Comparison of ENCODE assay signal across 18 mouse cellular contexts in the genomic region with DNA sequence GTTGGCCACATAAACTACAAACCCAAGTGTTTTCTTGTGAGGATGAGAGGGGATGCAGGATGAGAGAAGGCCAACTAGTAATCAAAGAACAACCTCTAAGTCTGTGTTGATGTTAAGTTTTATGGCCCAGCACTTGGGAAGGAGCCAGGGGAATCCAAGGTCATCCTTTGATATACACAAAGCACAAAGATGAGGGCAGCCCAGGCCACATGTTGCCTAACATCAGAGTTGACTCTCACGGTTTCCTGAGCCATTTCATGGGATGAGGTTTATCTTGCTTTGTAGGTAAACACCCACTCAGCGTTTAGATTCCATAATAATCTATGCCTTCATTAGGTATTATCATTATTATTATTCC. TPM values are rescaled to one million over a fixed set of nuclear protein-coding genes. Genes with fewer than 3 reads are reported as not detected.
DNase-seq lines count a peak whose midpoint lies in the region; ATAC-seq and TF ChIP-seq lines count a peak whose summit lies in the region.
"Had no signal": no experiment of that assay in that cellular context is flagged by ENCODE, and none has a peak within 500 bp of the region (broad histone marks: within the 10 kb centered on the region; RNA-seq: fewer than 3 reads in every experiment).

No protein-coding gene starts in this region.

- no peaks in the 10 kb centered on the region for H3K79me2 ChIP-seq in MEL (ENCODE audit: control insufficient read depth, insufficient read depth, low read length, poor library complexity)

- TF ChIP-seq RAD21 in MEL (IDR thresholded peaks at IDR 0.05; ENCODE audit: low read depth, low read length), result no peak

- no peak for TF ChIP-seq CTCF in MEL (IDR thresholded peaks at IDR 0.05 in 2 of 3, conservative IDR thresholded peaks at IDR 0.05 in 1 of 3; ENCODE audit: control insufficient read depth in 1 of 3, insufficient read depth in 1 of 3, low read depth in 2 of 3, low read length in 3 of 3, poor library complexity in 1 of 3, severe bottlenecking in 1 of 3)
- TF ChIP-seq CTCF in liver, postnatal 0 days (IDR thresholded peaks at IDR 0.05; ENCODE audit: low read depth), result no peak

- H3K27ac ChIP-seq in liver, embryonic 15.5 days (replicated peaks), result 0 out of 2 replicates have a peak overlapping the region, but pooled peaks have one; percentile 4
- H3K27ac ChIP-seq in MEL (ENCODE audit: control insufficient read depth, low read depth, low read length), result peak overlapping the region; percentile 73
- peak overlapping the region; percentile 69 for H3K27ac ChIP-seq in liver, postnatal 0 days (ENCODE audit: low read depth)
- H3K27ac ChIP-seq: embryonic facial prominence, embryonic 10.5 days; gastrocnemius, adult 2 months; midbrain, embryonic 15.5 days had no signal

- H3K9me3 ChIP-seq in liver, embryonic 15.5 days (replicated peaks), result no peaks in the 10 kb centered on the region
- no peaks in the 10 kb centered on the region for H3K9me3 ChIP-seq in MEL (replicated peaks; ENCODE audit: insufficient read depth, low read length)
- H3K9me3 ChIP-seq in liver, postnatal 0 days (ENCODE audit: low read length), result no peaks in the 10 kb centered on the region
- H3K9me3 ChIP-seq: embryonic facial prominence, embryonic 10.5 days; midbrain, embryonic 15.5 days had no signal

- H3K9ac ChIP-seq in liver, embryonic 15.5 days, result no peak overlapping the region
- peak overlapping the region; percentile 56 for H3K9ac ChIP-seq in MEL (ENCODE audit: control insufficient read depth, low read depth, low read length, poor library complexity, severe bottlenecking)
- no peak overlapping the region for H3K9ac ChIP-seq in liver, postnatal 0 days (replicated peaks)
- H3K9ac ChIP-seq: forebrain, postnatal 0 days; midbrain, embryonic 15.5 days had no signal

- WGBS in liver, embryonic 15.5 days (ENCODE audit: insufficient replicate concordance), result 41% methylated on average over 2 of the region's 2 CpGs
- 29% methylated on average over 2 of the region's 2 CpGs for WGBS in liver, postnatal 0 days (ENCODE audit: insufficient replicate concordance)

- H3K36me3 ChIP-seq in liver, embryonic 15.5 days (replicated peaks), result no peaks in the 10 kb centered on the region
- peaks cover 0 to 29% of the 10 kb centered on the region in 2 experiments; a peak in 2 of 4 replicates for H3K36me3 ChIP-seq in MEL (ENCODE audit: control insufficient read depth in 1 of 2, insufficient read depth in 2 of 2, low read length in 2 of 2)
- H3K36me3 ChIP-seq in liver, postnatal 0 days (replicated peaks; ENCODE audit: insufficient read depth, low read length), result no peaks in the 10 kb centered on the region
- H3K36me3 ChIP-seq: embryonic facial prominence, embryonic 10.5 days; midbrain, embryonic 15.5 days had no signal

- TF ChIP-seq EP300 in MEL (IDR thresholded peaks at IDR 0.05; ENCODE audit: low read depth in 1 of 2, low read length in 2 of 2), result no peak
- TF ChIP-seq EP300 in liver, postnatal 0 days (IDR thresholded peaks at IDR 0.05; ENCODE audit: low read depth), result no peak

- DNase-seq in liver, result no peak
- DNase-seq in MEL (ENCODE audit: low read depth, low spot score), result no peak
- DNase-seq in adrenal gland, postnatal 14 days, result peak; percentile 84
- peak; percentile 54 for DNase-seq in liver, postnatal 0 days
- DNase-seq in thymus, postnatal 14 days, result no peak
- no peak for DNase-seq in embryo, embryonic 9.5 days (ENCODE audit: extremely low spot score)
- no peak for DNase-seq in thymus, postnatal 10 days (ENCODE audit: low spot score in 2 of 2)
- DNase-seq: B cell, adult 2 months; cerebellum, postnatal 25 days; forebrain, postnatal 0 days; gastrocnemius, adult 2 months; heart, adult 2 months; heart, postnatal 14 days; kidney, adult 9 months; thymus, postnatal 36 days had no signal

- TF ChIP-seq POLR2A in MEL (IDR thresholded peaks at IDR 0.05; ENCODE audit: control insufficient read depth in 1 of 2, insufficient read depth in 1 of 2, low read depth in 1 of 2, low read length in 2 of 2, poor library complexity in 1 of 2), result no peak

- ATAC-seq in liver, embryonic 15.5 days (ENCODE audit: insufficient read depth), result no peak
- ATAC-seq in liver, postnatal 0 days, result peak; percentile 33; the same call in 1 of the 2 replicates
- ATAC-seq: midbrain, embryonic 15.5 days had no signal

- H3K4me3 ChIP-seq in liver, embryonic 15.5 days (replicated peaks), result no peak overlapping the region
- peak overlapping the region in 1 of 2 experiments; percentile 33; a peak in 2 of 4 replicates for H3K4me3 ChIP-seq in MEL (ENCODE audit: control insufficient read depth in 1 of 2, insufficient read depth in 1 of 2, low read depth in 2 of 2, low read length in 2 of 2)
- no peak overlapping the region for H3K4me3 ChIP-seq in liver, postnatal 0 days (ENCODE audit: low read depth, low read length)
- H3K4me3 ChIP-seq: embryonic facial prominence, embryonic 10.5 days; gastrocnemius, adult 2 months; heart, adult 2 months; midbrain, embryonic 15.5 days had no signal

- H3K27me3 ChIP-seq in liver, embryonic 15.5 days, result no peaks in the 10 kb centered on the region
- no peaks in the 10 kb centered on the region for H3K27me3 ChIP-seq in MEL (ENCODE audit: control insufficient read depth in 1 of 2, insufficient read depth in 2 of 2, low read length in 2 of 2)
- no peaks in the 10 kb centered on the region for H3K27me3 ChIP-seq in liver, postnatal 0 days (ENCODE audit: insufficient read depth, low read length)
- H3K27me3 ChIP-seq: midbrain, embryonic 15.5 days had no signal

- H3K4me2 ChIP-seq in liver, embryonic 15.5 days, result no peak overlapping the region
- no peak overlapping the region for H3K4me2 ChIP-seq in liver, postnatal 0 days (ENCODE audit: low read depth, low read length)
- H3K4me2 ChIP-seq: midbrain, embryonic 15.5 days had no signal

- H3K4me1 ChIP-seq in liver, embryonic 15.5 days (replicated peaks), result peaks cover 51% of the 10 kb centered on the region
- peaks cover 12 to 33% of the 10 kb centered on the region in 2 experiments for H3K4me1 ChIP-seq in MEL (ENCODE audit: control insufficient read depth in 1 of 2, insufficient read depth in 2 of 2, low read length in 2 of 2)
- peaks cover 38% of the 10 kb centered on the region for H3K4me1 ChIP-seq in liver, postnatal 0 days (ENCODE audit: insufficient read depth)
- H3K4me1 ChIP-seq: midbrain, embryonic 15.5 days had no signal

TF ChIP-seq in MEL, 35 proteins besides CTCF, POLR2A, EP300 and RAD21:
- TF ChIP-seq MAZ (IDR thresholded peaks at IDR 0.05; ENCODE audit: low read depth, low read length), result no peak

RNA-seq across cellular contexts. Expression of gene Plin2, which starts 16.1 kb away (rescaled TPM):
- 154 and 163 TPM in 2 replicates for polyA plus RNA-seq in liver, embryonic 15.5 days (2015; fragmentation: Nextera tagmentation; extraction: Ambion mirVana)
- total RNA-seq in MEL (2012; rRNA removed), result 45.9 and 75.9 TPM in 2 replicates
- 10 to 100 TPM in 1 of 2 experiments, not detected in 1; 92.2 TPM for polyA plus RNA-seq in MEL (2012; ENCODE audit: insufficient read depth in 1 of 2, insufficient read length in 2 of 2, low read depth in 1 of 2, low replicate concordance in 2 of 2, missing spikeins in 1 of 2)
- 257 and 311 TPM in 2 replicates for total RNA-seq in adrenal gland, postnatal 14 days (2021)
- 451 and 487 TPM in 2 replicates for polyA plus RNA-seq in liver, postnatal 0 days (2015; fragmentation: Nextera tagmentation; extraction: Ambion mirVana)

Comparison
In these comparisons a context has a peak if more than half of its experiments do, and no peak if none do; other contexts are left out.
1. DNase-seq: peak in adrenal gland, postnatal 14 days (single experiment) and liver, postnatal 0 days (single experiment); none in liver (single experiment), MEL (single experiment), thymus, postnatal 14 days (single experiment), embryo, embryonic 9.5 days (single experiment) and thymus, postnatal 10 days (0 of 2).
2. H3K27ac ChIP-seq: peak in every context shown above with its lines; median percentile 73 in MEL; 69 in liver, postnatal 0 days; 4 in liver, embryonic 15.5 days.